Mouse (Mus musculus): Measurements from ENCODE around the gene Baiap3.
"Not testable (repeated sequence)": the region's sequence is repeated elsewhere in the genome, so short reads cannot be mapped to it uniquely, and the experiment has no call there.

Baiap3 gene

GRCm38 (mm10) chr17:25248033-25248750, 8.0 kb downstream of the Baiap3 start:
- no peak for DNase-seq (ENCODE audit: low spot score)

GRCm38 (mm10) chr17:25244239-25244638, 11.9 kb downstream of the Baiap3 start:
- no peak for DNase-seq (ENCODE audit: low spot score)

- no peak for DNase-seq (ENCODE audit: low spot score)
Measured at GRCm38 (mm10) chr17:25243131-25243780, 12.9 kb downstream of the Baiap3 start.

- peak; percentile 88 for DNase-seq (ENCODE audit: low spot score)
Measured at GRCm38 (mm10) chr17:25239695-25240636, 16.2 kb downstream of the Baiap3 start, which contains the start of the genes Gnptg and Tsr3. Gnptg (minus strand) TSS chr17:25240124. Tsr3 (plus strand) TSS chr17:25240170.

GRCm38 (mm10) chr17:25235635-25236034, 20.5 kb downstream of the Baiap3 start:
- no peak for DNase-seq (ENCODE audit: low spot score)

- DNase-seq (ENCODE audit: low spot score) = not testable (repeated sequence)
Measured at GRCm38 (mm10) chr17:25231621-25232020, 24.5 kb downstream of the Baiap3 start.

- DNase-seq (ENCODE audit: low spot score) = no peak
Measured at GRCm38 (mm10) chr17:25230700-25231099, 25.5 kb downstream of the Baiap3 start.

GRCm38 (mm10) chr17:25230014-25230655, 26.0 kb downstream of the Baiap3 start:
- not testable (repeated sequence) for DNase-seq (ENCODE audit: low spot score)

- no peak for DNase-seq (ENCODE audit: low spot score)
Measured at GRCm38 (mm10) chr17:25227991-25228390, 28.2 kb downstream of the Baiap3 start.

- no peak for DNase-seq (ENCODE audit: low spot score)
Measured at GRCm38 (mm10) chr17:25225659-25226058, 30.5 kb downstream of the Baiap3 start.

GRCm38 (mm10) chr17:25224586-25225222, 31.5 kb downstream of the Baiap3 start:
- no peak for DNase-seq (ENCODE audit: low spot score)

GRCm38 (mm10) chr17:25222951-25223601, 33.1 kb downstream of the Baiap3 start:
- DNase-seq (ENCODE audit: low spot score) = peak; percentile 43

GRCm38 (mm10) chr17:25222504-25222940, 33.6 kb downstream of the Baiap3 start:
- not testable (repeated sequence) for DNase-seq (ENCODE audit: low spot score)

- peak; percentile 85 for DNase-seq (ENCODE audit: low spot score)
Measured at GRCm38 (mm10) chr17:25221821-25222503, 34.2 kb downstream of the Baiap3 start.

- DNase-seq (ENCODE audit: low spot score) = no peak
Measured at GRCm38 (mm10) chr17:25220746-25221145, 35.4 kb downstream of the Baiap3 start.

- no peak for DNase-seq (ENCODE audit: low spot score)
Measured at GRCm38 (mm10) chr17:25219492-25220295, 36.5 kb downstream of the Baiap3 start.

- no peak for DNase-seq (ENCODE audit: low spot score)
Measured at GRCm38 (mm10) chr17:25218967-25219366, 37.2 kb downstream of the Baiap3 start.

GRCm38 (mm10) chr17:25215431-25215830, 40.7 kb downstream of the Baiap3 start:
- DNase-seq (ENCODE audit: low spot score) = no peak

GRCm38 (mm10) chr17:25211705-25212104, 44.5 kb downstream of the Baiap3 start:
- no peak for DNase-seq (ENCODE audit: low spot score)

Data from yolk sac, embryonic 10.5 days (tissue).